Mouse (Mus musculus): ENCODE data around the gene Hsdl1. TPM values are rescaled to one million over a fixed set of nuclear protein-coding genes. Genes with fewer than 3 reads are reported as not detected.

Hsdl1 gene
- polyA plus RNA-seq, 1 experiment from 2014 or later: 26.1 TPM

DNA sequence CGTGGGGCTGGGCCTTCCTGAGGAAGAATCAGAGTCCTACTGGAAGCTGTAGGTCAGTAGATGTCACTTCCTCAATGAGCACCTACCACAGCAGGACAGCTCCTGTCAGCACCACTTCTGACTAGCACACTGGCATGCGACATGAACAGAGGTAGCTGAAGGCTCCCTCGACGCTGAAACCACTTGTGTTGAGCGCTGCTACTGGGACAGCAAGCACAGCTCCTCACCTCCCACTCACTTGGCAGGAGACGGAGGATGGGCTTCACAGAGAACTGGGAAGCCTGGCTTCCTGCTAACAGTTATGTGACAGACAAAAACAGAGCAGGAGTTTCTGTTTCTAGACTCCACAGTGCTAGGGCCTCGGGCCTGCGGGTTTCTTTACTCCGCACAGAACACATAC lies 43.0 kb downstream of the Hsdl1 start:
- in situ Hi-C loops (cut with MboI; ENCODE audit: low pct_unique_long_range_greater_than_20kb): no loop called here
- no peak for TF ChIP-seq CTCF (IDR thresholded peaks at IDR 0.05)
- DNase-seq (ENCODE audit: low read depth, low spot score) (no peak), ATAC-seq (no peak)
- ChIA-PET POLR2A (interaction anchor here (0.5 to 1.3 kb wide), 2 partner anchors 13 to 21 kb away, joined by 4 to 5 read pairs; no protein-coding TSS in a partner anchor), CTCF (no interaction called here)
- no peaks in the 10 kb centered on the region for H3K27me3 ChIP-seq

DNA sequence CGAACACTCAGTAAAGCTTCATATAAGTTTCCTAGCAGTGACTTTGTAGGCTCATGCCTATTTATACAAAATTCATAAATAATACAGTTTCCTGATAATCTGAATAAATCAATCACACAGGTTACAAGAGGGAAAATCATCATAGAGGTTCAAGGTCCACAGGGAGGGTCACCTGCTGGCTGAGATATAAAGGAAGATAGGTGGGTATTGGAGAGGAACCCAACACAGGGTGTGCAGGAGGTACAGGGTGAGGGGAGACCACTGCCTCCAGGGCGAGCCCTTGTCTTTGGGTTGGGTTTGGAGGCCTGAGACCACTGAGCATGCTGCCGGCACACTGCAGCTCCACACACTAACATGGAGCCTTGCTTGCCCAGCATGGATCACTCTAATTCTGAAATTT lies 43.6 kb downstream of the Hsdl1 start:
- in situ Hi-C loops (cut with MboI; ENCODE audit: low pct_unique_long_range_greater_than_20kb): no loop called here
- ChIA-PET CTCF (no interaction called here), POLR2A (interaction anchor here (0.5 to 1.3 kb wide), 2 partner anchors 13 to 22 kb away, joined by 4 to 5 read pairs; no protein-coding TSS in a partner anchor)
- no peaks in the 10 kb centered on the region for H3K27me3 ChIP-seq
- no peak for TF ChIP-seq CTCF (IDR thresholded peaks at IDR 0.05)
- DNase-seq (ENCODE audit: low read depth, low spot score): no peak
- no peak for ATAC-seq

DNA sequence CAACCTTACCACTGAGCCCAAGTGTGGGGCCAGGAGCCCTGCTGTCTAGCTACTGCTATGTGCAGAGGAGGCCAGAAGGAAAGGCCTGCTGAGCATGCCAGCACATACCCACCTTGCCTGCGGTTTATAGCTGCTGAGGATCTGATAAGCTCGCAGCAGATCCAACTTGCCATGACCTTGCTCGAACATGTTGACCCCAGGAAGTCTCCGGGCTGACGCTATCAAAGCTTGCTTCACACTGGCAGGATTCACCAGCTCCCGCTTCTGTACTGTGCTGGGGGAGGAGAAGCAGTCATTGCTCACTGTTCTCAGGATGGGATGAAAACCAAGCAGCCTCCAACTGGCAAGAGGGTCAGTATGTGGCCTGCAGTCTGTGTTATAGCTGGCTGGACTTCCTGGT lies 44.0 kb downstream of the Hsdl1 start:
- no peak for DNase-seq (ENCODE audit: low read depth, low spot score)
- H3K27me3 ChIP-seq: no peaks in the 10 kb centered on the region
- no peak for TF ChIP-seq CTCF (IDR thresholded peaks at IDR 0.05)
- no peak for ATAC-seq
- ChIA-PET POLR2A (interaction anchor here (1.3 kb wide), 1 partner anchor 14 kb away, joined by 4 read pairs; no protein-coding TSS in a partner anchor), CTCF (no interaction called here)
- in situ Hi-C loops (cut with MboI; ENCODE audit: low pct_unique_long_range_greater_than_20kb): no loop called here

DNA sequence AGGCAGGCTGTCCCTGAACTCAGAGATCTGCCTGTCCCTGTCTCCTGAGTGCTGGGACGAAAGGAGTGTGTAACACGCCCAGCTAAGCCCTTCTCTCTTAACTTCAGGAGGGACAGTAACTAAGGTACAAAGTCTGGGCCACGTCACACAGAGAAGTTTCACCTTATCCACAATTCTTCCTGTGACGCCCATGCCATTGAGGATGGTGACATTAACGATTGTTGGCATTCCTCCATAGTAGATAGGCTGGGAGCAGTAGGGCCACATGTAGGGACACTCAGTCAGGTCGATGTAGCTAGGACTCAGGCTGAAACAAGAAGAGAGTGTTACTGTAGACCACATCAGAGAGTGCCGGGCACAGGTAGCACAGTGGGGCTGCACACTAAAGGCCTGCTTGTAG lies 46.2 kb downstream of the Hsdl1 start:
- TF ChIP-seq CTCF (IDR thresholded peaks at IDR 0.05): no peak
- DNase-seq (ENCODE audit: low read depth, low spot score) (no peak), ATAC-seq (no peak)
- in situ Hi-C loops (cut with MboI; ENCODE audit: low pct_unique_long_range_greater_than_20kb): no loop called here
- ChIA-PET CTCF (no interaction called here), POLR2A (no interaction called here)
- H3K27me3 ChIP-seq: no peaks in the 10 kb centered on the region

DNA sequence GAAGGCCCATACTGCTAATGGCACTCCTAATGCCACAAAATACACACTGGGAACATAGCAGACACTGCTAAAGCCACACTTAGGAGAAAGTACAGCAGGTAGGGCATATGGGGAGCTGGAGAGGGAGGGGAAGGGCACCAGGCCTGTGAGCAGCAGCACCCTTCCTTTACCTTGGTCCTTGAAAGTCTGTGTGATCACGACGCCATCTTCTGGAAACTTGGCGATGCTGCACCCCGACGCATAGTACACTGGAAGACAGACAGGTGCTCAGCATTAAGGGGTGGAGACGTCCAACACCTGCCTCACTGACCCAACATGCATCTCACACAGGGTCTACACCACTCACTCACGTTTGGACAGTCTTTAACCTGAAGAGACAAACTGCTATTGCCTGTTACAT lies 54.9 kb downstream of the Hsdl1 start:
- TF ChIP-seq CTCF (IDR thresholded peaks at IDR 0.05): no peak
- CTCF ChIA-PET: no interaction called here
- in situ Hi-C loops (cut with MboI; ENCODE audit: low pct_unique_long_range_greater_than_20kb): no loop called here
- no peaks in the 10 kb centered on the region for H3K27me3 ChIP-seq
- DNase-seq (ENCODE audit: low read depth, low spot score) (no peak), ATAC-seq (no peak)
- POLR2A ChIA-PET: no interaction called here

DNA sequence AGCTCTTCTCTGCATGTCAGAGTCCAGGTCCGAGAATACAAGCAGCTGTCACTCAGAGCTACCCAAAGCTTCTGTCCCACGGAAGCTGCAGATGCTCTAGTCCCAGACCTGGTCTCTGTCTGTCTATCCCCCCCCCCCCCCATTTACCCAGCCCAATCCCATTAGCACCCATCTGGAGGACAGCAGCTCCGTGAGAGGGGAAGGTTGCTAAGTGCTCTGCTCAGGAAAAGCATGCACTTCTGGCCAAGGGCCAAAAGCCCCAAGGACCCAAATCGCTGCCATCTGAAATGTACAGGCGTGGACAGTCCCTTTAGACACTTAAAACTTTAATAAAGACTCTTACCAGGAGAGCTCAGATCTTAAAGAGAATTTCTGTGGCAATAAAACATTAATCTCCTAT lies 58.3 kb downstream of the Hsdl1 start:
- in situ Hi-C loops (cut with MboI; ENCODE audit: low pct_unique_long_range_greater_than_20kb): no loop called here
- DNase-seq (ENCODE audit: low read depth, low spot score): no peak

DNA sequence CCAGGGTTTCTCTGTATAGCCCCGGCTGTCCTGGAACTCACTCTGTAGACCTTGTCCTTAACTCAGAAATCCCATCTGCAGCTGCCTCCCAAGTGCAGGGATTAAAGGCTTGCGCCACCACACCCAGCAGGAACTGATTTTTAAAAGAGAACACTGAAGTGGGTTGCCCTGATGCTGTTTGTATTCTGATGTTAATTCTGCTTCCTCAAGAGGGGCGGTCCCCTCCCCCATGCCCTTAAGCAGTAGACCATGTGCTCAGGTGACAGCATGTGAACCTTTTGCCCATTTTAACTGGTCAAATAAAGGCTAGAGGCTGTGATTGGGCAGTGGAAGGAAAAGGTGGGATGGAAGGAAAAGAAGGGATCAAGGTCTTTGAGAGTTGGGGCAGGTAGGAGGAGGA lies 59.2 kb downstream of the Hsdl1 start:
- ATAC-seq (no peak), DNase-seq (ENCODE audit: low read depth, low spot score) (no peak)
- in situ Hi-C loops (cut with MboI; ENCODE audit: low pct_unique_long_range_greater_than_20kb): no loop called here
- ChIA-PET POLR2A (no interaction called here), CTCF (no interaction called here)
- H3K27me3 ChIP-seq: no peaks in the 10 kb centered on the region
- TF ChIP-seq CTCF (IDR thresholded peaks at IDR 0.05): no peak

More for the DNA sequence above, 58.3 kb downstream of the Hsdl1 start:
- CTCF ChIA-PET: interaction anchor here (1.8 kb wide), 1 partner anchor 67 kb away, joined by 4 read pairs; no protein-coding TSS in a partner anchor
- no peak for TF ChIP-seq CTCF (IDR thresholded peaks at IDR 0.05)
- H3K27me3 ChIP-seq: no peaks in the 10 kb centered on the region
- ATAC-seq: no peak
- POLR2A ChIA-PET: no interaction called here

DNA sequence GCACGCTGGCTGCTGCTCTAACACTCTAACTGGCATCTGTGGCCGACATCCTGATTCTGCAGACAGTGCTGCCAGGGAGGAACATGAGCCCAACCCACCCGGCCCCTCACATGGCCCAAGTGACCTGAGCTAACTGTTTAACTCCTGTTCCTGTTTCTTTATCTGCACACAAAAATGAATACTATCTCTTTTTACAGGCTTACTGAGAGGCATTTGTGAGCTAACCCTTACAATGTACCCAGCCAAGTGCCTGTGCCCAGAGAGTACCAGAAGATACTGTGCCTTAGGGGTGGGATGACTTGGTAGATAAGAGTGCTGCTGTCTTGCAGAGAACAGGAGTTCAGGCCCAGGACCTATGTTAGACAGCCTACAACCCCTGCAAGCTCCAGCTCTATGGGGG lies 60.0 kb downstream of the Hsdl1 start:
- ATAC-seq (no peak), DNase-seq (ENCODE audit: low read depth, low spot score) (no peak)
- H3K27me3 ChIP-seq: no peaks in the 10 kb centered on the region
- POLR2A ChIA-PET: no interaction called here
- TF ChIP-seq CTCF (IDR thresholded peaks at IDR 0.05): no peak
- in situ Hi-C loops (cut with MboI; ENCODE audit: low pct_unique_long_range_greater_than_20kb): no loop called here
- CTCF ChIA-PET: no interaction called here

DNA sequence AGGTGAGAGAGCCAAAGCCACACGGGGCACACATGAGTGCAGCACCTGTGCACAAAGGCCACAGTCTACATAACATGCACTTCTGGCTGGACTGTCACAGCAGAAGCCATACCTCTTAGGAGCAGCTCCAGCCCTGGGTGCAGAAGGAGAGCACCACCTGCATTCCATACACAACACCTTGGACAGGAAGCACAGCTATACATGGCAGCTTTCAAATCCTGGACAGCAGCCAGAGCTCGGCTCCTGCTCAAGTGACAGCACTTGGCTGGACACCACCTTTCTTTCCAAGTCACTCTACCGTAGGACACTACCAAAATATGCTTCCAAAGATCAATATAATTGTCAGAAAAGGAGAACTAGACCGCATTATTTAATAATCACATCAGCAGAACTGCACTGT lies 61.6 kb downstream of the Hsdl1 start:
- DNase-seq (ENCODE audit: low read depth, low spot score): no peak
- CTCF ChIA-PET: no interaction called here
- in situ Hi-C loops (cut with MboI; ENCODE audit: low pct_unique_long_range_greater_than_20kb): no loop called here

More for the DNA sequence above, 61.6 kb downstream of the Hsdl1 start:
- no peak for TF ChIP-seq CTCF (IDR thresholded peaks at IDR 0.05)
- POLR2A ChIA-PET: no interaction called here
- H3K27me3 ChIP-seq: no peaks in the 10 kb centered on the region
- ATAC-seq: no peak

Other genes starting within 250 kb of the Hsdl1 start
- gene Hsbp1, start 230.7 kb downstream of the Hsdl1 start, polyA plus RNA-seq (2021): 322 TPM
- 25.7 TPM for gene Mlycd, start 180.3 kb downstream of the Hsdl1 start, polyA plus RNA-seq (2021)
- gene Osgin1, start 141.1 kb downstream of the Hsdl1 start, polyA plus RNA-seq (2021): 20.4 TPM
- 0.14 TPM for gene Necab2, start 128.5 kb downstream of the Hsdl1 start, polyA plus RNA-seq (2021)
- gene Slc38a8, start 73.5 kb downstream of the Hsdl1 start, polyA plus RNA-seq (2021): not detected
- 144 TPM for gene Mbtps1, start 16.4 kb downstream of the Hsdl1 start, polyA plus RNA-seq (2021)
- gene Dnaaf1, start 52 bp upstream of the Hsdl1 start, polyA plus RNA-seq (2021): 0.13 TPM
- 10.6 TPM for gene Taf1c, start 30.0 kb upstream of the Hsdl1 start, polyA plus RNA-seq (2021)
- gene Adad2, start 37.6 kb upstream of the Hsdl1 start, polyA plus RNA-seq (2021): not detected
- 0.06 TPM for gene Kcng4, start 60.5 kb upstream of the Hsdl1 start, polyA plus RNA-seq (2021)
- gene Wfdc1, start 91.2 kb upstream of the Hsdl1 start, polyA plus RNA-seq (2021): not detected
- gene Atp2c2, start 124.8 kb upstream of the Hsdl1 start, polyA plus RNA-seq (2021): 0.04 TPM
- 21.1 TPM for gene Tldc1, start 203.2 kb upstream of the Hsdl1 start, polyA plus RNA-seq (2021)